Mouse (Mus musculus) neural tube, embryonic 13.5 days (tissue): Measurements from ENCODE around the gene Gorasp2. TPM values are rescaled to one million over a fixed set of nuclear protein-coding genes. Genes with fewer than 3 reads are reported as not detected.

Experiments
- ATAC-seq: fragments of 200-750 bp; cut with Nextera tagmentation; 2 replicates; pipeline ENCODE4 v1.8.0; 2017; ENCODE audit warnings: low read depth, mild to moderate bottlenecking, moderate TSS enrichment, moderate library complexity
- H3K27ac ChIP-seq: fragments of 300-500 bp; sonication (generic); replicated peaks from 2 replicates; pipeline ENCODE4 v1.5.1; 2015; ENCODE audit warnings: moderate library complexity, mild to moderate bottlenecking, inconsistent platforms
- H3K27me3 ChIP-seq: fragments of 300-500 bp; sonication (generic); 2 replicates; pipeline ENCODE4 v1.6.1; 2015; ENCODE audit warnings: mild to moderate bottlenecking, inconsistent platforms
- H3K36me3 ChIP-seq: fragments of 300-500 bp; sonication (generic); 2 replicates; pipeline ENCODE4 v1.6.1; 2015; ENCODE audit warnings: mild to moderate bottlenecking, inconsistent platforms
- H3K4me1 ChIP-seq: fragments of 300-500 bp; sonication (generic); replicated peaks from 2 replicates; pipeline ENCODE4 v1.6.1; 2015; ENCODE audit warnings: inconsistent platforms
- H3K4me2 ChIP-seq: fragments of 300-500 bp; sonication (generic); 2 replicates; pipeline ENCODE4 v1.6.1; 2015; ENCODE audit warnings: inconsistent platforms, mild to moderate bottlenecking, moderate library complexity
- H3K4me3 ChIP-seq: fragments of 300-500 bp; sonication (generic); 2 replicates; pipeline ENCODE4 v1.5.1; 2015; ENCODE audit warnings: mild to moderate bottlenecking, inconsistent platforms
- H3K9ac ChIP-seq: fragments of 300-500 bp; sonication (generic); 2 replicates; pipeline ENCODE4 v1.6.1; 2015; ENCODE audit warnings: moderate library complexity, mild to moderate bottlenecking, inconsistent platforms
- H3K9me3 ChIP-seq: fragments of 300-500 bp; sonication (generic); 2 replicates; pipeline ENCODE4 v1.6.1; 2016; ENCODE audit warnings: inconsistent platforms
- WGBS: fragments of 180-500 bp; shearing (Covaris S2); methylation state at CpG from one replicate; pipeline ENCODE4 v1.1.7; 2015; 5-methylcytosine and 5-hydroxymethylcytosine counted together
- polyA plus RNA-seq: library from polyadenylated mRNA; unstranded; fragments of >200 nt; fragmentation: Nextera tagmentation; extraction: Ambion mirVana; gene quantifications from 2 replicates; pipeline ENCODE4 v1.2.1, GENCODE M21; 2015

Gorasp2 gene
- polyA plus RNA-seq, 1 experiment from 2014 or later: 120 TPM

DNA sequence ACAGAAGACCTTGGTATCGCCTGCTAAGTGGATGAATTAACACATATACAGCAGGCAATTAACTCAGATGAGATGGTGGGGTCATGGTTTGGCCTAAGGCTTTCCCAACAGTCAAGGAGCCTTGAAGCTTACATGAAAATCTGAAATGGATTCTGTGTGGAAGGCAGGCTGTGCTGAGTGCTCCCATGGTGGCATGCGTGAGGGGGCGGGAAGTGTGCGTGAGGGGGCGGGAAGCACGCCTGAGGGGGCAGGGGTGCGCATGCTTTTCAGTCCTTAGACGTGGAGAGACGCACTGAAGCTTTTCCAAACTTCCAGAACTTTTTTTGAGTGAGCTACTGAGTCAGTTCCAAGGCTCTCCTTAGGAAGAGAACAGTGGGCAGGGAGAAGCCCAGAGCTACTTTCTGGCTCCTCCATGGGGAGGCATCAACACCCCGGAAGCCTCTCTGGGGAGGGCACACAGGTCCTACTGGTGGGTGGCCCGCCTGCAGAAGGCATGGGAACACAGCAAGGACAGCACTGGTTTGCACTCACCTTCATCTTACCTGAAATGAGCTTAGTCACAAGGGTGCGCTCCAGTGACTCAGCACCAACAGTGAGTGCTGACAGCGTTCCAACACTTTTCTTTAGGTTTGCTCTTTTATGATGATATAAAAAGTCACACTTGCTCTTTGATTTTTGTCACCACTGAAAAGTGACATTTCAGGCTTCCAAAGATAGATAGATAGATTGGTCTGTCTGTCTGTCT is 47.8 kb downstream of the Gorasp2 start:
- H3K27me3 ChIP-seq: no peaks in the 10 kb centered on the region
- WGBS: 77% methylated on average over 13 of the region's 13 CpGs
- no peaks in the 10 kb centered on the region for H3K9me3 ChIP-seq
- peaks cover 5% of the 10 kb centered on the region for H3K4me1 ChIP-seq
- no peak overlapping the region for H3K27ac ChIP-seq
- H3K9ac ChIP-seq: no peak overlapping the region
- H3K4me2 ChIP-seq: no peak overlapping the region
- peaks cover 43% of the 10 kb centered on the region for H3K36me3 ChIP-seq
- H3K4me3 ChIP-seq: no peak overlapping the region
- no peak for ATAC-seq

DNA sequence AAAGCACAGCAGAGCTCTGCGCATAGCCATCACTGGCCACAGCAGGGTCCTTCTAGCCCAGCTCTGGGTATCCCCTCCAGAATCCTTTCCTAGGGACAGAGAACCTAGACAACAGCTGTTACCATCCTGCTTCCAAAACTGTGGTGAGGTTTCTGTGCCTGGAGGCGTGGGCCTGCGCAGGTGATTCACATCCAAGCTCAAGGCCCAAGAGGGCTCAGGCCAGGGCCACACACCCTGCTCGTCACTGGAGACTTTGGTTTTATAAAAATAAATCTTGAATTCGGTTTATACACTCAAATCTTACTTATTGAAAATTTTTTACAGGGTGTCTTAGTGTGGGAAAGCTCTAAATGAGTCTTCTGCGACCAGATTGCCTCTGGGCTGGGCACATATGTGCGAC is 48.9 kb downstream of the Gorasp2 start:
- H3K27me3 ChIP-seq: no peaks in the 10 kb centered on the region
- H3K27ac ChIP-seq: no peak overlapping the region
- H3K36me3 ChIP-seq: peaks cover 49% of the 10 kb centered on the region
- no peak for ATAC-seq
- 95% methylated on average over 7 of the region's 7 CpGs for WGBS
- H3K9ac ChIP-seq: no peak overlapping the region
- H3K4me3 ChIP-seq: no peak overlapping the region
- H3K4me2 ChIP-seq: no peak overlapping the region
- no peaks in the 10 kb centered on the region for H3K9me3 ChIP-seq
- no peaks in the 10 kb centered on the region for H3K4me1 ChIP-seq

DNA sequence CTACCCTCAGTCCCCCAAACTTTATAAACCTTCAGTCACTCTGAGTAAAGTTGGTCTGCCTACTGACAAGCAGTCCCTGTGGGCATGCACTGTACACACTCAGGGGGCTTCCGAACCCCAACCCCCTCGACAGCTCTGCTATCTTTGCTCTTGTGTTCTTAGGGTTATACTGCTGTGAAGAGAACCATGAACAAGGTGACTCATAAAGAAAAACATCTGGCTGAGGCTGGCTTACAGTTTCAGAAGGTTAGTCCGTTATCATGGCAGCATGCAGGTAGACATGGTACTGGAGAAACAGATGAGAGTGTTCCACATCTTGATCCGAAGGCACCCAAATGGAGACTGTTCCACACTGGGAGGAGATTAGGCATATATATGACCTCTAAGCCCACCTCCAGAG is 49.5 kb downstream of the Gorasp2 start:
- peaks cover 56% of the 10 kb centered on the region for H3K36me3 ChIP-seq
- no peak overlapping the region for H3K4me2 ChIP-seq
- no peak for ATAC-seq
- WGBS: 90% methylated on average over 4 of the region's 4 CpGs
- H3K9ac ChIP-seq: no peak overlapping the region
- H3K27ac ChIP-seq: no peak overlapping the region
- no peak overlapping the region for H3K4me3 ChIP-seq
- no peaks in the 10 kb centered on the region for H3K4me1 ChIP-seq
- no peaks in the 10 kb centered on the region for H3K27me3 ChIP-seq
- no peaks in the 10 kb centered on the region for H3K9me3 ChIP-seq

DNA sequence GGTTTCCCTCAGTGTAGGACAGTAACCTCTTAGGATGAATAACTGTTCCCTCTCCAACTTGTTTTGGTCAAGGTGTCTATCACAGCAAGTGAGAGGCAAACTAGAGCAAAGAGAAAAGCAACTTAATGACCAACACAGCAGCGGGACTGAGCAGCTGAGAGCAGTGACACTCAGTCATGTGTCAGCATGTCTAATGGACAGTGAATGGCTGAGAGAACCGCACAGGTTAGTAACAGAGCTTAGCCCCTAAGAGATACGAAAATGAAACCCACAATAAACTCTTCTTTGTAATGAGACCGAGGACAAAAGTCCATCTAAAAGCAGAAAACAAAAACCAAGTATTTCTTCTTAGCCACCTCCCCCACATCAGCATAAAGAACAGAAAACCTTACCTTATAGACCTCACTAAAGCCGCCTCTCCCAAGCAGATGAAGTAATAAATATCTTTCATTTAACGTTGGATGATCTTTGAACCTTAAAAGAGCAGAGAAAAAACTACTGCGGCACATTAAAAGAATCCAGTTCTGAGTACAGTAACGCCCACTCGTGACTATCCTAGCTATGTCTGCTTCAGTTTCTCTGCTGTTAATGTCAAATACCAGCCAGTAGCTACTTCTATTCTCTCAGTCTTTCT is 62.4 kb downstream of the Gorasp2 start:
- no peaks in the 10 kb centered on the region for H3K4me1 ChIP-seq

GRCm38 (mm10) chr2:70727089-70727488 is 65.7 kb downstream of the Gorasp2 start:
- Histone ChIP-seq H3K9ac (no peak overlapping the region), H3K4me2 (no peak overlapping the region), H3K4me1 (no peaks in the 10 kb centered on the region), H3K36me3 (peaks cover 28% of the 10 kb centered on the region), H3K9me3 (no peaks in the 10 kb centered on the region), H3K4me3 (no peak overlapping the region), H3K27ac (no peak overlapping the region), H3K27me3 (no peaks in the 10 kb centered on the region)
- WGBS: 86% methylated on average over 2 of the region's 2 CpGs
- ATAC-seq: no peak

More for the DNA sequence above, 62.4 kb downstream of the Gorasp2 start:
- Histone ChIP-seq H3K27ac (no peak overlapping the region), H3K4me2 (no peak overlapping the region), H3K9ac (no peak overlapping the region), H3K36me3 (peaks cover 51% of the 10 kb centered on the region), H3K4me3 (no peak overlapping the region), H3K27me3 (no peaks in the 10 kb centered on the region), H3K9me3 (no peaks in the 10 kb centered on the region)
- 88% methylated on average over 9 of the region's 9 CpGs for WGBS
- ATAC-seq: no peak

- ATAC-seq: no peak
- Histone ChIP-seq H3K4me3 (no peak overlapping the region), H3K9me3 (no peaks in the 10 kb centered on the region), H3K9ac (no peak overlapping the region), H3K4me2 (no peak overlapping the region), H3K4me1 (no peaks in the 10 kb centered on the region), H3K36me3 (peaks cover 21% of the 10 kb centered on the region), H3K27me3 (no peaks in the 10 kb centered on the region), H3K27ac (no peak overlapping the region)
- WGBS: 84% methylated on average over 4 of the region's 4 CpGs
Observed at GRCm38 (mm10) chr2:70735534-70735933, 74.2 kb downstream of the Gorasp2 start.

GRCm38 (mm10) chr2:70736008-70736407 is 74.6 kb downstream of the Gorasp2 start:
- H3K4me3 ChIP-seq: no peak overlapping the region
- no peak overlapping the region for H3K27ac ChIP-seq
- H3K4me2 ChIP-seq: no peak overlapping the region
- 69% methylated on average over 5 of the region's 5 CpGs for WGBS
- H3K36me3 ChIP-seq: peaks cover 19% of the 10 kb centered on the region
- H3K9me3 ChIP-seq: no peaks in the 10 kb centered on the region
- no peak overlapping the region for H3K9ac ChIP-seq
- no peaks in the 10 kb centered on the region for H3K4me1 ChIP-seq
- H3K27me3 ChIP-seq: no peaks in the 10 kb centered on the region
- no peak for ATAC-seq

- Histone ChIP-seq H3K9me3 (no peaks in the 10 kb centered on the region), H3K36me3 (peaks cover 44% of the 10 kb centered on the region), H3K4me2 (no peak overlapping the region), H3K9ac (no peak overlapping the region), H3K4me3 (no peak overlapping the region), H3K4me1 (no peaks in the 10 kb centered on the region), H3K27me3 (no peaks in the 10 kb centered on the region), H3K27ac (no peak overlapping the region)
- 50% methylated on average over 5 of the region's 5 CpGs for WGBS
- no peak for ATAC-seq
Observed at GRCm38 (mm10) chr2:70741901-70742300, 80.5 kb downstream of the Gorasp2 start.

GRCm38 (mm10) chr2:70742588-70742987 is 81.2 kb downstream of the Gorasp2 start:
- Histone ChIP-seq H3K4me2 (no peak overlapping the region), H3K4me1 (no peaks in the 10 kb centered on the region), H3K27ac (no peak overlapping the region), H3K9ac (no peak overlapping the region), H3K4me3 (no peak overlapping the region), H3K9me3 (no peaks in the 10 kb centered on the region), H3K27me3 (no peaks in the 10 kb centered on the region), H3K36me3 (peaks cover 39% of the 10 kb centered on the region)
- WGBS: 82% methylated on average over 2 of the region's 2 CpGs
- ATAC-seq: no peak

DNA sequence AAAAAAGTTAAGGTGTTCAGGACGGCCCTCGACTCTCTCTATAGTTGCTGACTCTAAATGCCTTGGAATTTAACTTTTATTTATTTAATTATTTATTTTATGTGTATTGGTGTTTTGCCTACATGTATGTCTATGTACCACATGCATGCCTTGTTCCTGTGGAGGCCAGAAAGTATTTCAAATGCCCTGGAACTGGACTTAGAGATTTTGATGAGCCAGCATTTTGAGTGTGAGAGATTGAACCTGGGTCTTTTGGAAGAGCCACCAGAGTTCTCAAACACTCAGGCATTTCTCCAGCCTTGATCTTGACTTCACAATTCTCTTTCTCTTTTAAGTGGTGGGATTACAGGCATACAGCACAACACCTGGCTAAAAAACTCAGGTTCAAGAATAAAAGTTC is 90.3 kb downstream of the Gorasp2 start:
- H3K27me3 ChIP-seq: no peaks in the 10 kb centered on the region
- 94% methylated on average over 2 of the region's 2 CpGs for WGBS
- H3K9me3 ChIP-seq: no peaks in the 10 kb centered on the region
- no peak overlapping the region for H3K9ac ChIP-seq
- no peak overlapping the region for H3K4me3 ChIP-seq
- no peaks in the 10 kb centered on the region for H3K4me1 ChIP-seq
- no peak for ATAC-seq
- H3K36me3 ChIP-seq: peaks cover 16% of the 10 kb centered on the region; the same call in 1 of the 2 replicates
- H3K4me2 ChIP-seq: no peak overlapping the region
- H3K27ac ChIP-seq: no peak overlapping the region

DNA sequence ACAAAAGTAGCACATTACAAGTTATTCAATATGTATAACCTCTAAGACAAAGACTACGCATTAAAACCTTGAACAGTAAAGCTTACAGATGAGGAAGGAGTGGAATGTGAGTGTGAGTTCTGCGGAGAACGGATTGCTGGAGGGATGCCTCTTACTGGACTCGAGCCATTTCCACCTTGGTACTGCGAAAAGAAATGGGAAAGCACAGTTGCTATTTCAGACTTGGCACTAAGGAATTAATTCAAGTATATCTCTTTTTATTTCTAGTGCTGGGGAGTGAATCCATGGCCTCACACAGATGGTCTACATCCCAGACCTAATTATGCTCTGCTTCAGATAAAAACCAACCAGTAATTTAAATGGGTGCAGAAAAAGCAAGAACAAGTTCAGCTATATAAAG is 90.8 kb downstream of the Gorasp2 start:
- no peak overlapping the region for H3K9ac ChIP-seq
- H3K9me3 ChIP-seq: no peaks in the 10 kb centered on the region
- WGBS: 96% methylated on average over 5 of the region's 5 CpGs
- H3K4me1 ChIP-seq: no peaks in the 10 kb centered on the region
- H3K4me3 ChIP-seq: no peak overlapping the region
- peaks cover 13% of the 10 kb centered on the region; the same call in 1 of the 2 replicates for H3K36me3 ChIP-seq
- no peak for ATAC-seq
- no peaks in the 10 kb centered on the region for H3K27me3 ChIP-seq
- H3K4me2 ChIP-seq: no peak overlapping the region
- H3K27ac ChIP-seq: no peak overlapping the region
